Mouse (Mus musculus) liver, postnatal 0 days (tissue): ENCODE data around the gene Glt8d2.

Source experiments
- CTCF ChIP-seq: sonication (generic); IDR thresholded peaks from 2 replicates; pipeline ENCODE4 v1.5.1; 2016; ENCODE audit warnings: antibody characterized with exemption, low read depth
- EP300 ChIP-seq: IDR thresholded peaks from 2 replicates; pipeline ENCODE4 v1.6.1; 2016; ENCODE audit warnings: antibody characterized with exemption, low read depth, mild to moderate bottlenecking

GRCm38 (mm10) chr10:82663289-82663688 is 27.2 kb downstream of the Glt8d2 start:
- TF ChIP-seq CTCF = no peak
- TF ChIP-seq EP300 = no peak
